Mouse (Mus musculus): Measurements from ENCODE around the gene Ctsl. TPM values are rescaled to one million over a fixed set of nuclear protein-coding genes. Genes with fewer than 3 reads are reported as not detected.

The Ctsl gene
- polyA plus RNA-seq (2016; fragmentation: Nextera tagmentation; extraction: Ambion mirVana): 266 and 280 TPM in 2 replicates

DNA sequence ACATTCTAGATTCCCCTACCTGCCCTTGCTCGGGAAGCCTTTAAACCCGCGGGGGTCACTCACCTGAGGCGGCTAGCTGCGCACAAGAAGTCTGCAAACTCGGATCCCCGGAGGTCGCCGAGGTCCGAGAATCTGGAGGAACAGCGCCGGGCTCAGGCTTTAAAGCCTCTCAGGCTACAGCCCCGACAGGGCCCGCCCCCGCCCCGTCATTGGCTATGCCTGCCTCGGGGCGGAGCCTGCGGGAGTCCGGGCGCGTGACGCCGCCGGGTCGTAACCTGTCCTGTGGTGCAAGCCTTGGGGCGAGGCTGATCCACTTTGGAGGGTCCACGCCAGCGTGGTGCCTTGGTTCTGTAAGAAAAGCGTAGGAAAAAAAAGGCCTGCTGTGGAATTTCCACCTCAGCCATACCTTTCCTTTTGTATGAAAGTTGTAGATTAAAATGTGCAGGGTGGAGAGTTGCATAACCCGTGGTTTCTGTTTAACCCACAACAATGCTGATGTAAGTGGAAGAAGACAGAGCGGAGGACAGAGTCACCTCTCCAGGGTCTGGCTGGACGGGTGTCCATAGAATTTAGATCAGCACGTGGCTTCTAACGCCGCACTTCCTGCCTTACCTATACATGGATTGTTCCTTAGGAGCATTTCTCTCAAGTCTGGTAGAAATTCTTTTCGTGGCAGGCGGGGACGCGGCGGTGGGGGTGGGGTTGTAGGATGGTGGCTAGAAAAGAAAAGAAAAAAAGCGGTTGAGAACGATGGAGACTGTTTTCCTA, at the start of gene Ctsl:
Gene Ctsl (minus strand): TSS at position 718 of the 768 bp plus-strand sequence.
- under 1% methylated on average over 43 of the region's 43 CpGs for WGBS
- peak; percentile 99 for ATAC-seq (ENCODE audit: insufficient number of reproducible peaks, low FRiP score)

GRCm38 (mm10) chr13:64416955-64417601, 46.4 kb upstream of the Ctsl start:
- ATAC-seq (ENCODE audit: insufficient number of reproducible peaks, low FRiP score): peak; percentile 69

More for the DNA sequence above, at the start of gene Ctsl:
- Histone ChIP-seq H3K4me3 (peak within 1 kb of the TSS; percentile 84), H3K4me2 (peak within 1 kb of the TSS; percentile 66), H3K27me3 (replicated peaks) (no peaks in the 10 kb centered on the region), H3K27ac (ENCODE audit: poor library complexity, severe bottlenecking) (peak within 1 kb of the TSS; percentile 67), H3K9me3 (replicated peaks) (no peaks in the 10 kb centered on the region), H3K9ac (peak within 1 kb of the TSS; percentile 82), H3K36me3 (peaks cover 25% of the 10 kb centered on the region), H3K4me1 (replicated peaks) (peaks cover 30% of the 10 kb centered on the region)

GRCm38 (mm10) chr13:64415659-64416058, 45.0 kb upstream of the Ctsl start:
- H3K4me3 ChIP-seq: no peak overlapping the region
- H3K9me3 ChIP-seq (replicated peaks): peaks cover 3% of the 10 kb centered on the region
- no peak for ATAC-seq (ENCODE audit: insufficient number of reproducible peaks, low FRiP score)
- no peaks in the 10 kb centered on the region for H3K4me1 ChIP-seq (replicated peaks)
- no peak overlapping the region for H3K9ac ChIP-seq
- no peak overlapping the region for H3K27ac ChIP-seq (ENCODE audit: poor library complexity, severe bottlenecking)
- no peaks in the 10 kb centered on the region for H3K36me3 ChIP-seq
- H3K4me2 ChIP-seq: no peak overlapping the region
- H3K27me3 ChIP-seq (replicated peaks): no peaks in the 10 kb centered on the region
- 77% methylated on average over 2 of the region's 2 CpGs for WGBS

More at GRCm38 (mm10) chr13:64416955-64417601, 46.4 kb upstream of the Ctsl start:
- H3K9ac ChIP-seq: no peak overlapping the region
- H3K4me2 ChIP-seq: no peak overlapping the region
- 43% methylated on average over 5 of the region's 5 CpGs for WGBS
- H3K4me3 ChIP-seq: no peak overlapping the region
- peaks cover 3% of the 10 kb centered on the region for H3K9me3 ChIP-seq (replicated peaks)
- H3K27me3 ChIP-seq (replicated peaks): no peaks in the 10 kb centered on the region
- no peak overlapping the region for H3K27ac ChIP-seq (ENCODE audit: poor library complexity, severe bottlenecking)
- peaks cover 7% of the 10 kb centered on the region for H3K4me1 ChIP-seq (replicated peaks)
- H3K36me3 ChIP-seq: no peaks in the 10 kb centered on the region

- no peaks in the 10 kb centered on the region for H3K4me1 ChIP-seq (replicated peaks)
- ATAC-seq (ENCODE audit: insufficient number of reproducible peaks, low FRiP score): peak; percentile 44; the same call in 1 of the 2 replicates
- no peak overlapping the region for H3K4me3 ChIP-seq
- H3K27ac ChIP-seq (ENCODE audit: poor library complexity, severe bottlenecking): no peak overlapping the region
- H3K9me3 ChIP-seq (replicated peaks): peaks cover 3% of the 10 kb centered on the region
- H3K27me3 ChIP-seq (replicated peaks): no peaks in the 10 kb centered on the region
- H3K4me2 ChIP-seq: no peak overlapping the region
- no peaks in the 10 kb centered on the region for H3K36me3 ChIP-seq
- WGBS: 53% methylated on average over 2 of the region's 2 CpGs
- H3K9ac ChIP-seq: no peak overlapping the region
Observed at GRCm38 (mm10) chr13:64412752-64413257, 42.1 kb upstream of the Ctsl start.

GRCm38 (mm10) chr13:64411282-64411681, 40.6 kb upstream of the Ctsl start:
- 39% methylated on average over 2 of the region's 2 CpGs for WGBS
- H3K4me2 ChIP-seq: no peak overlapping the region
- H3K27ac ChIP-seq (ENCODE audit: poor library complexity, severe bottlenecking): no peak overlapping the region
- H3K4me3 ChIP-seq: no peak overlapping the region
- H3K9me3 ChIP-seq (replicated peaks): peaks cover 3% of the 10 kb centered on the region
- no peaks in the 10 kb centered on the region for H3K36me3 ChIP-seq
- no peaks in the 10 kb centered on the region for H3K4me1 ChIP-seq (replicated peaks)
- H3K27me3 ChIP-seq (replicated peaks): no peaks in the 10 kb centered on the region
- H3K9ac ChIP-seq: no peak overlapping the region
- no peak for ATAC-seq (ENCODE audit: insufficient number of reproducible peaks, low FRiP score)

DNA sequence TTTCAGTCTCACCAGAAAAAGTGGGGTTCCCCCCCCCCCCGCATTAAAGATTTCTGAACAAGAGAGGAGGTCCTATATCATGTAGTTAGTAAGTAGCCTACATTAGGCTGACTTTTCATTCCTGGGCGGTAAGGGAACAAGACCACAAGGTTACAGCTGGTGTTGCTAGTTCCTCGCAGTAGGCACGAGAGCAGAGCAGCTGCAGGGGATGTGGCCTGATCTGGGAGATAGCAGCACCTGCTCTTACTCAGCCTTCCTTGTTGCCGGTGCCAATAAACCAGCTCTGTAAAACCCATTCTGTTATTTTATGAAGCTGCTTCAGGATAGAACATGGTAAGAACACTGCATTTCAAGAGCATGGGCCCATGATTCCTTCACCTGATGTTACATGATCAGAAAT, 39.9 kb upstream of the Ctsl start:
- H3K4me1 ChIP-seq (replicated peaks): 0 out of 2 replicates have a peak, but pooled peaks cover under 1% of the 10 kb centered on the region
- WGBS: 68% methylated on average over 5 of the region's 5 CpGs
- no peaks in the 10 kb centered on the region for H3K27me3 ChIP-seq (replicated peaks)
- H3K9me3 ChIP-seq (replicated peaks): peaks cover 3% of the 10 kb centered on the region
- H3K4me3 ChIP-seq: no peak overlapping the region
- H3K27ac ChIP-seq (ENCODE audit: poor library complexity, severe bottlenecking): no peak overlapping the region
- no peaks in the 10 kb centered on the region for H3K36me3 ChIP-seq
- H3K4me2 ChIP-seq: no peak overlapping the region
- ATAC-seq (ENCODE audit: insufficient number of reproducible peaks, low FRiP score): no peak
- H3K9ac ChIP-seq: no peak overlapping the region

GRCm38 (mm10) chr13:64407992-64408391, 37.3 kb upstream of the Ctsl start:
- WGBS: 78% methylated on average over 5 of the region's 5 CpGs
- H3K4me3 ChIP-seq: no peak overlapping the region

DNA sequence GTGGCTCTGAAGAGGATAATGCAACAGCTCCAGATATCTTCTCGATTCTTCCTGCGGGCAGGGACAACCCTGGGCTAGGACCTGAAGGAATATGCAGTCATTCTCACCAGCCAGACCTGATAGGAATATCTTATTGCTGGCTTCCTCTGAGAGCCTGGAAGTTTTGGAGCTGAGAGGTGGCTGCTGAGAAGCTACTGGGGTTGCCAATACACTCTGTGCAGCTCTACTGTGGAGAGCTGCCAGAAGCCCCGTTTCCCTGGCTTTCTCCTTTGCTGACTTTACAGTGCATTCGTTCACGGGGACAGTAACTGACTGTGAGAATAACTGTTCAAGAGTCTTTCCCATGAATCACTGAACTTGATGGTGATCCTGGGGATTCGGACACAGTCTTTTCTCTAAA, 34.9 kb upstream of the Ctsl start:
- Histone ChIP-seq H3K4me2 (no peak overlapping the region), H3K4me3 (no peak overlapping the region), H3K27ac (ENCODE audit: poor library complexity, severe bottlenecking) (0 out of 2 replicates have a peak overlapping the region, but pooled peaks have one; percentile 49), H3K9ac (no peak overlapping the region), H3K4me1 (replicated peaks) (peaks cover 12% of the 10 kb centered on the region; the same call in 1 of the 2 replicates), H3K36me3 (no peaks in the 10 kb centered on the region), H3K27me3 (replicated peaks) (no peaks in the 10 kb centered on the region), H3K9me3 (replicated peaks) (no peaks in the 10 kb centered on the region)
- no peak for ATAC-seq (ENCODE audit: insufficient number of reproducible peaks, low FRiP score)
- WGBS: 47% methylated on average over 6 of the region's 6 CpGs

More at GRCm38 (mm10) chr13:64407992-64408391, 37.3 kb upstream of the Ctsl start:
- H3K27ac ChIP-seq (ENCODE audit: poor library complexity, severe bottlenecking): no peak overlapping the region
- H3K9ac ChIP-seq: no peak overlapping the region
- no peaks in the 10 kb centered on the region for H3K9me3 ChIP-seq (replicated peaks)
- no peaks in the 10 kb centered on the region for H3K27me3 ChIP-seq (replicated peaks)
- H3K4me2 ChIP-seq: no peak overlapping the region
- ATAC-seq (ENCODE audit: insufficient number of reproducible peaks, low FRiP score): no peak
- peaks cover 4% of the 10 kb centered on the region; the same call in 1 of the 2 replicates for H3K4me1 ChIP-seq (replicated peaks)
- H3K36me3 ChIP-seq: no peaks in the 10 kb centered on the region

- H3K4me3 ChIP-seq: no peak overlapping the region
- peaks cover 14% of the 10 kb centered on the region; the same call in 1 of the 2 replicates for H3K4me1 ChIP-seq (replicated peaks)
- no peak for ATAC-seq (ENCODE audit: insufficient number of reproducible peaks, low FRiP score)
- no peak overlapping the region for H3K27ac ChIP-seq (ENCODE audit: poor library complexity, severe bottlenecking)
- no peak overlapping the region for H3K9ac ChIP-seq
- H3K4me2 ChIP-seq: no peak overlapping the region
- no peaks in the 10 kb centered on the region for H3K36me3 ChIP-seq
- 49% methylated on average over 3 of the region's 3 CpGs for WGBS
- H3K9me3 ChIP-seq (replicated peaks): no peaks in the 10 kb centered on the region
- H3K27me3 ChIP-seq (replicated peaks): no peaks in the 10 kb centered on the region
Observed at GRCm38 (mm10) chr13:64403519-64403918, 32.8 kb upstream of the Ctsl start.

- no peak overlapping the region for H3K27ac ChIP-seq (ENCODE audit: poor library complexity, severe bottlenecking)
- no peak for ATAC-seq (ENCODE audit: insufficient number of reproducible peaks, low FRiP score)
- H3K4me1 ChIP-seq (replicated peaks): peaks cover 14% of the 10 kb centered on the region; the same call in 1 of the 2 replicates
- H3K9me3 ChIP-seq (replicated peaks): no peaks in the 10 kb centered on the region
- H3K4me2 ChIP-seq: no peak overlapping the region
- H3K4me3 ChIP-seq: no peak overlapping the region
- WGBS: 77% methylated on average over 8 of the region's 8 CpGs
- H3K9ac ChIP-seq: no peak overlapping the region
- H3K36me3 ChIP-seq: no peaks in the 10 kb centered on the region
- no peaks in the 10 kb centered on the region for H3K27me3 ChIP-seq (replicated peaks)
Observed at GRCm38 (mm10) chr13:64402951-64403460, 32.3 kb upstream of the Ctsl start.

- no peaks in the 10 kb centered on the region for H3K36me3 ChIP-seq
- H3K4me2 ChIP-seq: no peak overlapping the region
- no peak overlapping the region for H3K4me3 ChIP-seq
- H3K9ac ChIP-seq: no peak overlapping the region
- no peaks in the 10 kb centered on the region for H3K27me3 ChIP-seq (replicated peaks)
- 60% methylated on average over 10 of the region's 10 CpGs for WGBS
- H3K9me3 ChIP-seq (replicated peaks): no peaks in the 10 kb centered on the region
- peaks cover 14% of the 10 kb centered on the region; the same call in 1 of the 2 replicates for H3K4me1 ChIP-seq (replicated peaks)
- ATAC-seq (ENCODE audit: insufficient number of reproducible peaks, low FRiP score): no peak
- H3K27ac ChIP-seq (ENCODE audit: poor library complexity, severe bottlenecking): 0 out of 2 replicates have a peak overlapping the region, but pooled peaks have one; percentile 15
Observed at GRCm38 (mm10) chr13:64402504-64402949, 31.8 kb upstream of the Ctsl start.

All from heart, embryonic 12.5 days (tissue).